Mouse (Mus musculus): ENCODE measurements at regions not wholly inside any gene's neighbourhood (a gene's known extent, or its start where the extent isn't known, plus 50 kb on each side); places are given as distances from the start of the nearest gene placed in this dataset.

GRCm38 (mm10) chr13:52145926-52146325, 299.4 kb downstream of the Gadd45g start:
- Histone ChIP-seq H3K4me1 (ENCODE audit: control insufficient read depth, insufficient read depth, low read length) (no peaks in the 10 kb centered on the region), H3K27ac (ENCODE audit: insufficient read depth, low read length) (no peak overlapping the region), H3K4me3 (ENCODE audit: low read depth, low read length) (no peak overlapping the region), H3K9ac (ENCODE audit: low read depth, poor library complexity, severe bottlenecking) (no peak overlapping the region), H3K9me3 (replicated peaks; ENCODE audit: control insufficient read depth, insufficient read depth, low read length, poor library complexity, severe bottlenecking) (no peaks in the 10 kb centered on the region), H3K27me3 (ENCODE audit: control insufficient read depth, insufficient read depth, low read length, poor library complexity, severe bottlenecking) (no peaks in the 10 kb centered on the region), H3K36me3 (ENCODE audit: control insufficient read depth, insufficient read depth, low read length, poor library complexity, severe bottlenecking) (no peaks in the 10 kb centered on the region)
- no peak for TF ChIP-seq EP300 (IDR thresholded peaks at IDR 0.05; ENCODE audit: insufficient read depth, low read depth, low read length)
- TF ChIP-seq CTCF (IDR thresholded peaks at IDR 0.05; ENCODE audit: low read depth, low read length): no peak
- TF ChIP-seq POLR2A (IDR thresholded peaks at IDR 0.05; ENCODE audit: insufficient read depth, low read length): no peak

DNA sequence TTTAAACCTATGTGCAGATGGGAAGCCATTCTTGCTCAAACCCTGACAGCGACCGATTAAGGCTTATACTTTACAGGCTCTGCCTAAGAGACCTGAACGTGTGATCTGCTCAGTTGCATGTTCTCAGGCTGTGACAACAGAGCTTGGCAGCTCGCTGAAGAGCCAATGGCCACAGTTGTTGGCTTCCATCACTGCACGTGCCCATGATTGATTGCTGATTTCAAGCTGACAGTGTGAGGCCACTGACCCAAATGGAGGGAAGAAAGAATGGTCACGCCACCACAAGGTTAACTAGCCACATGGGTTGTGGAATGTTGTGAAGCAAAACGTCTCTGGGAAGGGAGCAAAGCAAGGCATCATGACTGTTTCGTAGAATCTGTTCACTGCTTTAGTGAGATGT, 303.8 kb downstream of the Gadd45g start:
- Histone ChIP-seq H3K4me1 (ENCODE audit: control insufficient read depth, insufficient read depth, low read length) (no peaks in the 10 kb centered on the region), H3K27me3 (ENCODE audit: control insufficient read depth, insufficient read depth, low read length, poor library complexity, severe bottlenecking) (no peaks in the 10 kb centered on the region), H3K4me3 (ENCODE audit: low read depth, low read length) (no peak overlapping the region), H3K9ac (ENCODE audit: low read depth, poor library complexity, severe bottlenecking) (no peak overlapping the region), H3K36me3 (ENCODE audit: control insufficient read depth, insufficient read depth, low read length, poor library complexity, severe bottlenecking) (no peaks in the 10 kb centered on the region), H3K27ac (ENCODE audit: insufficient read depth, low read length) (no peak overlapping the region), H3K9me3 (replicated peaks; ENCODE audit: control insufficient read depth, insufficient read depth, low read length, poor library complexity, severe bottlenecking) (no peaks in the 10 kb centered on the region)
- TF ChIP-seq CTCF (IDR thresholded peaks at IDR 0.05; ENCODE audit: low read depth, low read length): no peak
- TF ChIP-seq POLR2A (IDR thresholded peaks at IDR 0.05; ENCODE audit: insufficient read depth, low read length): no peak
- TF ChIP-seq EP300 (IDR thresholded peaks at IDR 0.05; ENCODE audit: insufficient read depth, low read depth, low read length): no peak

DNA sequence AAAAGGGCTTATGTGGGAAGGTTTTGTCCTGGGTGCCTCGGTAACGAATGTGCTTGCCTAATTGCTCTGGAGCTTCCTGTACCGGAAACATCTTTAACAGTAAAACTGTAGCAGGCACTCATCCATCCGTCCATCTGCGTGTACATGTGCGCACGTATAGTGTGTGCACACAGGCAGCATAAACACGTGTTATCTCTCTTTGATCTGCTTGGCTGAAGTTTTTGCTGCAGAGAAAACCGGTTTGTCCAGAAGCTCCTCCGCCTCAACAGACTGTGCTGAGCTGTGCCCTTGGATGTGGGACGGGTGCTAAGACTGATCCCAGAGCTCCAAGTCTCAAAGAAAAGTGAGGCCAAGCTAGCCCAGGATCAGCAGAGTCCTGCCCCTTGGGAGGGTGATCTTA, 305.3 kb downstream of the Gadd45g start:
- Histone ChIP-seq H3K4me3 (ENCODE audit: low read depth, low read length) (no peak overlapping the region), H3K4me1 (ENCODE audit: control insufficient read depth, insufficient read depth, low read length) (no peaks in the 10 kb centered on the region), H3K9ac (ENCODE audit: low read depth, poor library complexity, severe bottlenecking) (no peak overlapping the region), H3K27me3 (ENCODE audit: control insufficient read depth, insufficient read depth, low read length, poor library complexity, severe bottlenecking) (no peaks in the 10 kb centered on the region), H3K36me3 (ENCODE audit: control insufficient read depth, insufficient read depth, low read length, poor library complexity, severe bottlenecking) (no peaks in the 10 kb centered on the region), H3K9me3 (replicated peaks; ENCODE audit: control insufficient read depth, insufficient read depth, low read length, poor library complexity, severe bottlenecking) (no peaks in the 10 kb centered on the region), H3K27ac (ENCODE audit: insufficient read depth, low read length) (no peak overlapping the region)
- TF ChIP-seq POLR2A (IDR thresholded peaks at IDR 0.05; ENCODE audit: insufficient read depth, low read length): no peak
- no peak for TF ChIP-seq EP300 (IDR thresholded peaks at IDR 0.05; ENCODE audit: insufficient read depth, low read depth, low read length)
- TF ChIP-seq CTCF (IDR thresholded peaks at IDR 0.05; ENCODE audit: low read depth, low read length): no peak

DNA sequence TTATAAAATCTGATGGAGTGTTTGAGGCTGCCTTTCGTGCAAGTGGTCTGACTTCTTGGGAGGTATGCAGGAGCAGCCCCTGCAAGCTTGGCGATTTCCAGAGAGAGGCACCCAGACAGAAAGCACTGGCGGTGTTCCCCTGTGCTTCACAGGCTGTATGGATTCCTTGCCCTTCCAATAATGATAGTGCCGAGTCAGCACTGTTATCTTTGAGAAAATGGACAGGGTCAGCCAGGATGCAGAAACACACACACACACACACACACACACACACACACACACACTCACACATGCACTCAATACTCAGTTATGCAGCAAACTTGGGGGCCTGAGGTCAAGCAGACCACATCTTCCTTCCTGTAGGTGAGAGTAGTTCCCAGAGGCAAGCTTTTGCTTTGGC, 305.7 kb downstream of the Gadd45g start:
- no peak for TF ChIP-seq EP300 (IDR thresholded peaks at IDR 0.05; ENCODE audit: insufficient read depth, low read depth, low read length)
- no peak for TF ChIP-seq POLR2A (IDR thresholded peaks at IDR 0.05; ENCODE audit: insufficient read depth, low read length)
- no peak for TF ChIP-seq CTCF (IDR thresholded peaks at IDR 0.05; ENCODE audit: low read depth, low read length)
- Histone ChIP-seq H3K9ac (ENCODE audit: low read depth, poor library complexity, severe bottlenecking) (no peak overlapping the region), H3K4me3 (ENCODE audit: low read depth, low read length) (no peak overlapping the region), H3K36me3 (ENCODE audit: control insufficient read depth, insufficient read depth, low read length, poor library complexity, severe bottlenecking) (no peaks in the 10 kb centered on the region), H3K9me3 (replicated peaks; ENCODE audit: control insufficient read depth, insufficient read depth, low read length, poor library complexity, severe bottlenecking) (no peaks in the 10 kb centered on the region), H3K27me3 (ENCODE audit: control insufficient read depth, insufficient read depth, low read length, poor library complexity, severe bottlenecking) (no peaks in the 10 kb centered on the region), H3K27ac (ENCODE audit: insufficient read depth, low read length) (no peak overlapping the region), H3K4me1 (ENCODE audit: control insufficient read depth, insufficient read depth, low read length) (no peaks in the 10 kb centered on the region)

GRCm38 (mm10) chr13:52153030-52153429, 306.6 kb downstream of the Gadd45g start:
- H3K9me3 ChIP-seq (replicated peaks; ENCODE audit: control insufficient read depth, insufficient read depth, low read length, poor library complexity, severe bottlenecking): no peaks in the 10 kb centered on the region
- no peaks in the 10 kb centered on the region for H3K4me1 ChIP-seq (ENCODE audit: control insufficient read depth, insufficient read depth, low read length)
- H3K27ac ChIP-seq (ENCODE audit: insufficient read depth, low read length): no peak overlapping the region
- no peak overlapping the region for H3K9ac ChIP-seq (ENCODE audit: low read depth, poor library complexity, severe bottlenecking)
- H3K4me3 ChIP-seq (ENCODE audit: low read depth, low read length): no peak overlapping the region
- H3K27me3 ChIP-seq (ENCODE audit: control insufficient read depth, insufficient read depth, low read length, poor library complexity, severe bottlenecking): no peaks in the 10 kb centered on the region
- no peak for TF ChIP-seq EP300 (IDR thresholded peaks at IDR 0.05; ENCODE audit: insufficient read depth, low read depth, low read length)
- TF ChIP-seq CTCF (IDR thresholded peaks at IDR 0.05; ENCODE audit: low read depth, low read length): no peak
- H3K36me3 ChIP-seq (ENCODE audit: control insufficient read depth, insufficient read depth, low read length, poor library complexity, severe bottlenecking): no peaks in the 10 kb centered on the region

DNA sequence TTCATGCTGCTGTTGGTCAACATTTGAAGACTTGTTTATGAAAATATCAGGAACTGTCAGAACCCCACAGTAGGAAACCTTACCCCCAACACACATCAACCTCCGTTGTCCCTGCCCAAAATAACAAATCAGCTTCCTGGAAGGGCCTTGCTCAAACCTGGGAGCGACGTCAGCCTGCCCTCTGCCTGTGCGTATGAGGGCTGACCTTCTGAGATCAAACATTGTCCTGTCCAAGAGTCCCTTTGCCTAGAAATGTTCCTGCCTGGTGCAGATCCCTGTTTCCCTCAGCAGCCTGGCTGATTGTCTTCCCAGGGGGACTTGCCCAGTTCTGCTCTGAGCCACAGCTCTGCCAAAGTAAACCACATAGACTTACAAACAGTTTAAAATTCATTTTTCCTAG, 307.1 kb downstream of the Gadd45g start:
- Histone ChIP-seq H3K9me3 (replicated peaks; ENCODE audit: control insufficient read depth, insufficient read depth, low read length, poor library complexity, severe bottlenecking) (no peaks in the 10 kb centered on the region), H3K4me1 (ENCODE audit: control insufficient read depth, insufficient read depth, low read length) (no peaks in the 10 kb centered on the region), H3K27ac (ENCODE audit: insufficient read depth, low read length) (no peak overlapping the region), H3K9ac (ENCODE audit: low read depth, poor library complexity, severe bottlenecking) (no peak overlapping the region), H3K4me3 (ENCODE audit: low read depth, low read length) (no peak overlapping the region), H3K36me3 (ENCODE audit: control insufficient read depth, insufficient read depth, low read length, poor library complexity, severe bottlenecking) (no peaks in the 10 kb centered on the region), H3K27me3 (ENCODE audit: control insufficient read depth, insufficient read depth, low read length, poor library complexity, severe bottlenecking) (no peaks in the 10 kb centered on the region)
- TF ChIP-seq CTCF (IDR thresholded peaks at IDR 0.05; ENCODE audit: low read depth, low read length) (no peak), EP300 (IDR thresholded peaks at IDR 0.05; ENCODE audit: insufficient read depth, low read depth, low read length) (no peak), POLR2A (IDR thresholded peaks at IDR 0.05; ENCODE audit: insufficient read depth, low read length) (no peak)

Data from ES-Bruce4 (cell line).